Mouse (Mus musculus): Measurements from ENCODE around the gene Cdc25a.

DNA sequence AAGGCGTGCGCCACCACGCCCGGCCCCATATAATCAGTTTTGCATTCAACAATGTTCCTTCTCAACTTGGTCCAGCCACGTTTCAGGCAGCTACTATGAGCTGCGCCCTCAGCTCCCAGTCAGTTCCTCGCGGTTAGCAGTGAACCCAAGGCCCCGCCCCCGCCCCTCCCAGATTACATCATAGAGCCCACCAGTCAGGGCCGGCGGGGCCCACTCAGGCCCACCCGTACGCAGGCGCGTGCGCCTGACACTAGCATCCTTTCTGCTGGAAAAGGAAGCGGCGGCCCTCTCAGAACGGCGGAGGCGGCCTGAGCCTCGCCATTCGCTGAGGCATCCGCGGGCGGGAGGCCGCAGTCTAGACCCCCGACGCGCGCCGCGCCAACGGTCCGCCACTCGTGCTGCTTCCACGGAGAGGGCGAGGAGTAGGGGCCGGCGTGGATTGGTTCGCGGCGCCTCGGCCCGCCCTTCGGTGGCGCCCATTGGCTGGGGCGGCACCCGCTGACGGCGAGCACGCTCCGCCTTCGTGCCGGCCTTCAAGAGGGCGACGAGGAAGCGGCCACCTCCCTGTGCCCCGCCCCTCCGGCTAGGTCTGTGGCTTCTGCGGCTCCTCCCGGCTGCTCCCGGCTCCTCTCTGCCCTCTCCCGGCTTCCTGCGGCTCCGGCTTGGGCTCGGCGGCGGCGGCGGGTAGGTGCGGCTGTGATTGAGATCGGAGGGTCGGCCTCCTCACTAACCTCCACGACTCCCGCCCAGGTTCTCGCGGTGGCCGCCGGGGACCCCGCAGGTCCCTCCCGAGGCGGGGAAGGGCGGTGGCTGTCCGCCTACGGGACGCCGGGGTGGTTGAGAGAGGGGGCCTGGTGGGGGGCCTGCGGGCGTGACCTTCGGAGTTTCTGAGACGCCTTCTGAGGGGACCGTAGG lies 56.1 kb downstream of the Cdc25a start, which contains the start of gene Map4:
- TF ChIP-seq CTCF (IDR thresholded peaks at IDR 0.05; ENCODE audit: insufficient read depth, low read length) (no peak), POLR2A (IDR thresholded peaks at IDR 0.05; ENCODE audit: borderline replicate concordance, extremely low read depth, low read depth, low read length) (peak; percentile 63; the same call in 1 of the 2 replicates)
